Mouse (Mus musculus) ovary, postnatal 10 days (tissue): Measurements from ENCODE around the gene Grin2b.
"Not testable (repeated sequence)": the region's sequence is repeated elsewhere in the genome, so short reads cannot be mapped to it uniquely, and the experiment has no call there.

ENCODE experiments used
- DNase-seq: peaks from one replicate; pipeline ENCODE4 v3.0.0; 2022; ENCODE audit warnings: low spot score

Grin2b gene

GRCm38 (mm10) chr6:135798202-135798992, 374.9 kb downstream of the Grin2b start:
- DNase-seq: no peak

- DNase-seq: no peak
These were observed 375.8 kb downstream of the Grin2b start for GRCm38 (mm10) chr6:135797371-135798033.

- DNase-seq: no peak
These were observed 376.4 kb downstream of the Grin2b start for GRCm38 (mm10) chr6:135796911-135797310.

GRCm38 (mm10) chr6:135791412-135791811, 381.9 kb downstream of the Grin2b start:
- no peak for DNase-seq

GRCm38 (mm10) chr6:135789603-135790170, 383.6 kb downstream of the Grin2b start:
- DNase-seq: no peak

GRCm38 (mm10) chr6:135774670-135775069, 398.6 kb downstream of the Grin2b start:
- no peak for DNase-seq

- no peak for DNase-seq
These were observed 405.7 kb downstream of the Grin2b start for GRCm38 (mm10) chr6:135767572-135767971.

GRCm38 (mm10) chr6:135758735-135759134, 414.6 kb downstream of the Grin2b start:
- no peak for DNase-seq

GRCm38 (mm10) chr6:135756075-135756474, 417.2 kb downstream of the Grin2b start:
- no peak for DNase-seq

- no peak for DNase-seq
These were observed 424.8 kb downstream of the Grin2b start for GRCm38 (mm10) chr6:135748412-135749076.

GRCm38 (mm10) chr6:135745606-135746005, 427.7 kb downstream of the Grin2b start:
- DNase-seq: no peak

- DNase-seq: no peak
These were observed 439.0 kb downstream of the Grin2b start for GRCm38 (mm10) chr6:135734227-135734732.

GRCm38 (mm10) chr6:135727106-135727505, 446.2 kb downstream of the Grin2b start:
- no peak for DNase-seq

- no peak for DNase-seq
These were observed 451.6 kb downstream of the Grin2b start for GRCm38 (mm10) chr6:135721706-135722105.

GRCm38 (mm10) chr6:135714906-135715305, 458.4 kb downstream of the Grin2b start:
- DNase-seq: no peak

- no peak for DNase-seq
These were observed 459.1 kb downstream of the Grin2b start for GRCm38 (mm10) chr6:135714236-135714635.

- no peak for DNase-seq
These were observed 459.6 kb downstream of the Grin2b start for GRCm38 (mm10) chr6:135713716-135714115.

- DNase-seq: not testable (repeated sequence)
These were observed 466.3 kb downstream of the Grin2b start for GRCm38 (mm10) chr6:135706850-135707522.

- no peak for DNase-seq
These were observed 469.7 kb downstream of the Grin2b start for GRCm38 (mm10) chr6:135703655-135704054.

GRCm38 (mm10) chr6:135701361-135701760, 471.9 kb downstream of the Grin2b start:
- DNase-seq: no peak

- no peak for DNase-seq
These were observed 472.5 kb downstream of the Grin2b start for GRCm38 (mm10) chr6:135700717-135701345.
